Mouse (Mus musculus) limb, embryonic 10.5 days (tissue): ENCODE measurements around the gene Hoxa9. TPM values are rescaled to one million over a fixed set of nuclear protein-coding genes. Genes with fewer than 3 reads are reported as not detected.

Source experiments
- DNase-seq: peaks from one replicate; pipeline ENCODE4 v3.0.0-alpha.2; 2017; ENCODE audit warnings: low spot score
- H3K27ac ChIP-seq: fragments of 300-500 bp; sonication (generic); 2 replicates; pipeline ENCODE4 v1.5.1; 2016; ENCODE audit warnings: mild to moderate bottlenecking
- H3K27me3 ChIP-seq: fragments of 300-500 bp; sonication (generic); 2 replicates; pipeline ENCODE4 v1.6.1; 2016; ENCODE audit warnings: low read depth, mild to moderate bottlenecking; ENCODE audit not compliant: poor library complexity, severe bottlenecking
- H3K36me3 ChIP-seq: fragments of 300-500 bp; sonication (generic); 2 replicates; pipeline ENCODE4 v1.6.1; 2016; ENCODE audit warnings: mild to moderate bottlenecking, moderate library complexity
- H3K4me1 ChIP-seq: fragments of 300-500 bp; sonication (generic); 2 replicates; pipeline ENCODE4 v1.6.1; 2016
- H3K4me3 ChIP-seq: fragments of 300-500 bp; sonication (generic); 2 replicates; pipeline ENCODE4 v1.5.1; 2016; ENCODE audit warnings: mild to moderate bottlenecking, moderate library complexity
- H3K9me3 ChIP-seq: fragments of 300-500 bp; sonication (generic); replicated peaks from 2 replicates; pipeline ENCODE4 v1.6.1; 2016; ENCODE audit warnings: mild to moderate bottlenecking
- WGBS: fragments of 180-500 bp; shearing (Covaris S2); methylation state at CpG from one replicate; pipeline ENCODE4 v1.1.7; 2016; 5-methylcytosine and 5-hydroxymethylcytosine counted together
- polyA plus RNA-seq: library from polyadenylated mRNA; unstranded; fragments of >200 nt; fragmentation: Nextera tagmentation; extraction: Ambion mirVana; gene quantifications from 2 replicates; pipeline ENCODE4 v1.2.1, GENCODE M21; 2016

Gene Hoxa9
- polyA plus RNA-seq, 1 experiment from 2014 or later: 95.7 TPM

GRCm38 (mm10) chr6:52212556-52213118 is 18.3 kb downstream of the Hoxa9 start:
- peaks cover 45% of the 10 kb centered on the region for H3K27me3 ChIP-seq
- WGBS: 1% methylated on average over 22 of the region's 22 CpGs
- 0 out of 2 replicates have a peak, but pooled peaks cover 7% of the 10 kb centered on the region for H3K36me3 ChIP-seq
- H3K4me3 ChIP-seq: peak overlapping the region; percentile 90
- no peaks in the 10 kb centered on the region for H3K9me3 ChIP-seq
- H3K27ac ChIP-seq: peak overlapping the region; percentile 99
- peak; percentile 60 for DNase-seq
- peaks cover 85% of the 10 kb centered on the region for H3K4me1 ChIP-seq

DNA sequence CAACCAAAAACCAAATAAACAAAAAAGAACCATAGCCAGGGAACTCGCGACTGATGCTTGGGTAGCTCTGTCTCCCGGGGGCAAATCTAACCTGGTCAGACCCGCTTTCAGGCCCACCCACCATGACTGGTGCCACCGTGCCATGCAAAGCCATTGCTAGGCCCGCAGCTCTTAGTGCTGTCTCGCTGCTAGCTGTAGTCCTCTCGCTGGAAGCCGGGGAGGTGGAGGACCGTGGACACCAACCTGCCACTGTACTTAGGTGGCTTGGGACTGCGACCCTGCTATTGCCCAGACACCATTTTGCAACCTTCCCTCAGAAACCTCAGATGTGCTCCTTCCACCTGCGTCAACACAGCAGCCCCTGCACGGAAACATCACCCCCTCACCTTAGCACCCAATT is 18.9 kb downstream of the Hoxa9 start:
- Histone ChIP-seq H3K4me1 (peaks cover 87% of the 10 kb centered on the region), H3K27ac (peak overlapping the region; percentile 99), H3K27me3 (peaks cover 50% of the 10 kb centered on the region), H3K36me3 (peaks cover 11% of the 10 kb centered on the region; the same call in 1 of the 2 replicates), H3K9me3 (no peaks in the 10 kb centered on the region), H3K4me3 (peak overlapping the region; percentile 90)
- WGBS: 1% methylated on average over 13 of the region's 13 CpGs
- peak; percentile 77 for DNase-seq

DNA sequence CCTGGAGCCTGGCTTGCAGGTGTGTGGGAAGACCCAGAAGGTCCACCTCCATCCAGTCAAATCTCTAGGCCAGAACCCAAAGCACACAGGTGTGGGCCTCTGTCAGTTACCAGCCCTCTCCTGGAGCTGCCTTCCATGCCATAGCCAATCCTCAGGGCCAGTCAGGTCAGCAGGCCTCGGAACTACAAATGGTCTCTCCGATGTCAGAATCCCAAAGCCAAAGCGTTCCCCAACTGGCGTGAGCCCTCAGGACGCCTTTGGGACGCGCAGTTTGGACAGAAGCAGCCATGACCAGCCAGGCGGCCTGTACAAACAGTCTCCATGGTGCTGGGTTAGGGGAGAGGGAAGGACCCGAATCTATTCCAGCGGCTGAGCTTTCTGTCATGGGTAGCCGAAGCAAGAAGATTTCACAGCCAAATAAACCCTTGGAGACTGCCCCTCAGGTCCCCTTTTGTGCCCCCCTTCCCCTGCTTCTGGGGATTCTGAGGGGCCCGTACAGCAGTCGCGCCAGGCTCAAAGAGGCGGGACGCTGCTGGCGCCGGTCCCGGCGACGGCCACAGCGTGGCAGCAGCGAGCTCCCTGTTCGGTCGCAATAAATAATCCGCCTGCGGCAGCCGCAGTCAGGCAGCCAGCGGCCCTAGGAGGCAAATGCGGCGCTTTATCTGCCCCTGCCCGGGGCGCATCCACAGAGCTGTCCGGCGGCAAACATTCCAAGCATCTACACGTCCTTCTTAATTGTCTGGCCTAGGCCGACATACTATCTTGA is 19.5 kb downstream of the Hoxa9 start:
- DNase-seq: peak; percentile 89
- Histone ChIP-seq H3K27ac (peak overlapping the region; percentile 99), H3K9me3 (no peaks in the 10 kb centered on the region), H3K27me3 (peaks cover 51% of the 10 kb centered on the region), H3K4me3 (peak overlapping the region; percentile 90), H3K4me1 (peaks cover 89% of the 10 kb centered on the region), H3K36me3 (peaks cover 15% of the 10 kb centered on the region; the same call in 1 of the 2 replicates)
- under 1% methylated on average over 37 of the region's 37 CpGs for WGBS

- H3K27me3 ChIP-seq: peaks cover 44% of the 10 kb centered on the region
- peak; percentile 55 for DNase-seq
These were observed 21.2 kb downstream of the Hoxa9 start for GRCm38 (mm10) chr6:52209685-52210046.

DNA sequence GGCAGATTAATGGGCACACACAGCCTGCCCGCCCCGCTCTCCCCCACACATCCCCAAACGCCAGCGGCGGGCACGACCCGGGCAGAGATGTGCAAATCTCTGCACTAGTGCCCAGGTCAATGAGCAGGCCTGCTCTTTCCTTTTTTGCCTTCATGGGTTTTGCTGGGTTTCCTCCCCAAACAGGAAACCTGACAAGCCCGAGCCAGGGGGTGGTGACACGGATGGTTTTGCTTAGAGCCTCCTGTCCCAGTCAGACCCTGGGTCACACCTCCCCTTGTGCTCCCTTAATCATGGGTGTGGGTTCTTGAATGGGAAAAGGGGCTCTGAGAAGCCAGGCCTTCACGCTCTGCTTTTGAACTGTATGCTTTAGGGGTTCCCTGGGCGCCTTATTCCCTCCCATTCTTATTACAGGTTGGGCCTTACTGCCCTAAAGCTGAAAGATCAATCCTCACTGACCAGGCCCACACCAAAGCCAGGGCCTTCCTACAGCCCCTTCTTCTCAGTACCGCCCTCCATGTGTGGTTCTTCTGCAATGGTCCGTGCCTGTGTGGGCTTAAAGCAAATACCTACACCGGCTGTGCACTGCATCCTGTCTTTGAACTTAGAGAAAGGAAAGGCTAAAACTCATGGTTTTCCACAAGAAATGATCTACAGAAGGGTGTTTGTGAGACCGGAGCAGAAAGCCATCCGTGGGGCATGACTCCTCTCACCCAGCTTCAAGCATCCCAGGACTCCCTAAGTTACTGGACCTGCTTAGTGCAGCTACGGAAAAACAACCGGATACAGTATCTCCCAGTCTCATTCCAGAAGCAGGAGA is 21.8 kb downstream of the Hoxa9 start:
- no peak for DNase-seq
- peaks cover 89% of the 10 kb centered on the region for H3K4me1 ChIP-seq
- 2% methylated on average over 18 of the region's 18 CpGs for WGBS
- peak overlapping the region; percentile 90 for H3K4me3 ChIP-seq
- no peaks in the 10 kb centered on the region for H3K9me3 ChIP-seq
- peaks cover 32% of the 10 kb centered on the region for H3K36me3 ChIP-seq
- H3K27ac ChIP-seq: peak overlapping the region; percentile 99
- peaks cover 39% of the 10 kb centered on the region for H3K27me3 ChIP-seq

More at GRCm38 (mm10) chr6:52209685-52210046, 21.2 kb downstream of the Hoxa9 start:
- peak overlapping the region; percentile 90 for H3K4me3 ChIP-seq
- H3K27ac ChIP-seq: peak overlapping the region; percentile 99
- H3K4me1 ChIP-seq: peaks cover 89% of the 10 kb centered on the region
- 3% methylated on average over 12 of the region's 12 CpGs for WGBS
- H3K36me3 ChIP-seq: peaks cover 28% of the 10 kb centered on the region
- H3K9me3 ChIP-seq: no peaks in the 10 kb centered on the region

DNA sequence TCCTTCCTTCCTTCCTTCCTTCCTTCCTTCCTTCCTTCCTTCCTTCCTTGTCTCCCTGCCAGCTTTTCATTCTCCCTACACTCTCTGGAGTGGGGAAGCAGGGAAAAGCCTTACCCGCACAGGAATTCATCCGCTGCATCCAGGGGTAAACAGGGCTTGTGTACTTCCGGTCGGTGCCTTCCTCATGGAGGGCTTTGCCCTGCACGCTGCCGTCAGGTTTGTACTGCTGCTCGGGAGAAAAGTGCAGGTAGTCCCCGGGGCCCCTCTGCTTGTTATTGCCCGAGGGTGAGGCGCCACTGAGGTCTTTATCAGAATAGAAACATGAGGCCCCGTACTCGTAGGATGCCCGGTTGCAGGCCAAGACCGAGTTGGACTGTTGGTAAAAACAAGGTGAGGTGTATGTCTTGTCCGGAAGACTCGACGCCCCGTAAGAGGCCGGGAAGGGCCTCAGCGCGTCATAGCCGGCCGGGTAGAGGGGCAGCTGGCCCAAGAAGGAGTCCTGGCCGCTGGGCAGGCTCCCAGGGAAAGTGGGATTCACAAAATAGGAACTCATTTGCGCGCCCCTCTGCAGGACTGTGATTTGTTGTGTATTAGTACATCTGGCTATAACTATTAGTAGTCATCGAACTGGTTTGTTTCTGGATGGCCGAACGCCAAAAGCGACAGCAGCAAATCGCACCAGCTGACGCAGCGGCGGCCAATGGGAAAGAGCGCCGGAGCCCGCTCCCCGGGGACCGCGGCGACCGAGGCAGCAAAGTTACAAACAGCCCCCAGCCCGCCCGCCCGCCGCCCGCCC is 22.6 kb downstream of the Hoxa9 start, which contains the start of gene Hoxa6:
Gene Hoxa6 (minus strand): TSS at position 651 of the 796 bp plus-strand sequence.
- H3K27ac ChIP-seq: peak within 1 kb of the TSS; percentile 99
- H3K4me3 ChIP-seq: peak within 1 kb of the TSS; percentile 90
- peaks cover 40% of the 10 kb centered on the region for H3K36me3 ChIP-seq
- peaks cover 44% of the 10 kb centered on the region for H3K27me3 ChIP-seq
- peaks cover 91% of the 10 kb centered on the region for H3K4me1 ChIP-seq
- peak; percentile 83 for DNase-seq
- WGBS: under 1% methylated on average over 47 of the region's 47 CpGs
- no peaks in the 10 kb centered on the region for H3K9me3 ChIP-seq

- H3K4me3 ChIP-seq: peak overlapping the region; percentile 90
- peaks cover 44% of the 10 kb centered on the region for H3K27me3 ChIP-seq
- peaks cover 46% of the 10 kb centered on the region for H3K36me3 ChIP-seq
- DNase-seq: peak; percentile 44
- H3K4me1 ChIP-seq: peaks cover 98% of the 10 kb centered on the region
- H3K9me3 ChIP-seq: no peaks in the 10 kb centered on the region
- peak overlapping the region; percentile 99 for H3K27ac ChIP-seq
These were observed 23.3 kb downstream of the Hoxa9 start for GRCm38 (mm10) chr6:52207684-52207976.

DNA sequence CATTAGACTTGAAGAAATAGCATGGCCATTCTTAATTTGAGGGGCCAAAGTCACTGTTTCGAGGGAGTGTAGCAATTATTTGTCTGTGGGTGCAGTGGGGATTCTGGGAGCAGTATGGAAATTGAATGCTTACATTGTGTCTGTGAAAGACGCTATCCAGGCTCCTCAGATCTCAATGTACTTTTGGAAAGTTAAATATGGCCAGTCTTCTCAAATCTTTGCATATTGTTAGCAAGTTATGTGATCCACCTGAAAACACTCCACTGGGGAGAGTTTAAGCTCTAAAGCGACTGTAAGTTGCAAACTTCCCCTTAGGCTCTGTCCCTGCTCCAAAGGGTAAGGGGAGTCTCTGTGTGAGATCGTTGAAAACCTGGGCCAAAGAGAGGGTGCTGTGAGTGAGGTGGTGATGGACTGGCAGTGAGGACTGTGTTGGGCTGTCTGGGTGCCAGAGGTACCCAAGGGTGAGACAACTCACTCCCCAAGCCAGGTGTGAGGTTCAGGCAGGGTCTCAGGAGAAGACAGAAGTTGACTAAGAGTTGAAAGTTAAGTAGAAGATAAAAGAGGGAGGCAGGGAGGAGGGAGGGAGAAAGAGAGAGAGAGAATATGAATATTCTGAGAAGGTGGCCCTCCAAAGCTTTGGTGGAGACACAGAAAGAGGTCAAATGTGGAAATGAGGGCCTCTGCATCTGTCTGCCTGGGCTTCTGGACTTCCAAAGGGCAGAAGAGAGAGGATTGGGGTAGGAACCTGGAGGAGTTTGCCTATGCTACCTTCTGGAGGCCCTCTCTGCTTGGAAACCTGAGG is 23.8 kb downstream of the Hoxa9 start:
- Histone ChIP-seq H3K4me3 (peak overlapping the region; percentile 90), H3K27me3 (peaks cover 43% of the 10 kb centered on the region), H3K9me3 (no peaks in the 10 kb centered on the region), H3K27ac (peak overlapping the region; percentile 99), H3K4me1 (peaks cover 98% of the 10 kb centered on the region), H3K36me3 (peaks cover 50% of the 10 kb centered on the region)
- 4% methylated on average over 4 of the region's 4 CpGs for WGBS
- DNase-seq: peak; percentile 56

- peak; percentile 72 for DNase-seq
- Histone ChIP-seq H3K36me3 (peaks cover 55% of the 10 kb centered on the region), H3K27me3 (peaks cover 33% of the 10 kb centered on the region), H3K27ac (peak overlapping the region; percentile 99), H3K4me1 (peaks cover 98% of the 10 kb centered on the region), H3K4me3 (peak overlapping the region; percentile 90), H3K9me3 (no peaks in the 10 kb centered on the region)
- WGBS: 2% methylated on average over 55 of the region's 55 CpGs
These were observed 25.0 kb downstream of the Hoxa9 start for GRCm38 (mm10) chr6:52205638-52206621.

GRCm38 (mm10) chr6:52205221-52205620 is 25.7 kb downstream of the Hoxa9 start:
- Histone ChIP-seq H3K27me3 (peaks cover 31% of the 10 kb centered on the region), H3K9me3 (no peaks in the 10 kb centered on the region), H3K36me3 (peaks cover 55% of the 10 kb centered on the region), H3K4me1 (peaks cover 99% of the 10 kb centered on the region), H3K27ac (peak overlapping the region; percentile 99), H3K4me3 (peak overlapping the region; percentile 90)
- WGBS: 2% methylated on average over 14 of the region's 14 CpGs
- no peak for DNase-seq
